Mouse (Mus musculus) embryonic fibroblast, embryonic 13.5 days (primary cell): ENCODE measurements around the gene Psmd7.

Source experiments
- CTCF ChIP-seq: IDR thresholded peaks from 2 replicates; pipeline ENCODE4 v1.5.1; 2011; ENCODE audit warnings: mild to moderate bottlenecking, control low read depth, low read length, moderate library complexity, borderline replicate concordance; ENCODE audit not compliant: insufficient read depth
- POLR2A ChIP-seq: IDR thresholded peaks from 2 replicates; pipeline ENCODE4 v1.6.1; 2011; ENCODE audit warnings: low read depth, mild to moderate bottlenecking, control low read depth, low read length, moderate library complexity

GRCm38 (mm10) chr8:107574771-107575170 is 13.5 kb downstream of the Psmd7 start:
- TF ChIP-seq POLR2A (no peak), CTCF (no peak)
